Mouse (Mus musculus) thymus, adult 2 months (tissue): ENCODE data around the gene Slc13a5. TPM values are rescaled to one million over a fixed set of nuclear protein-coding genes. Genes with fewer than 3 reads are reported as not detected.

Experiments
- DNase-seq: peaks from one replicate; pipeline ENCODE4 v3.0.0; 2021
- H3K27ac ChIP-seq: fragments of 200-500 bp; 2 replicates; pipeline ENCODE4 v1.5.1; 2012; ENCODE audit warnings: low read length, control low read depth; ENCODE audit not compliant: control insufficient read depth, insufficient read depth
- H3K27me3 ChIP-seq: fragments of 200-500 bp; 2 replicates; pipeline ENCODE4 v1.6.1; 2012; ENCODE audit warnings: mild to moderate bottlenecking, low read length, moderate library complexity, mixed read lengths; ENCODE audit not compliant: control insufficient read depth, insufficient read depth
- H3K36me3 ChIP-seq: fragments of 200-500 bp; 2 replicates; pipeline ENCODE4 v1.6.1; 2012; ENCODE audit warnings: mild to moderate bottlenecking, low read length, moderate library complexity; ENCODE audit not compliant: control insufficient read depth, insufficient read depth
- H3K4me1 ChIP-seq: fragments of 200-500 bp; replicated peaks from 2 replicates; pipeline ENCODE4 v1.6.1; 2012; ENCODE audit warnings: low read length; ENCODE audit not compliant: control insufficient read depth, insufficient read depth
- H3K4me3 ChIP-seq: fragments of 200-500 bp; 2 replicates; pipeline ENCODE4 v1.5.1; 2012; ENCODE audit warnings: mild to moderate bottlenecking, low read length, control low read depth, moderate library complexity; ENCODE audit not compliant: control insufficient read depth, insufficient read depth
- CTCF ChIP-seq: fragments of 200-500 bp; IDR thresholded peaks from 2 replicates; pipeline ENCODE4 v1.5.1; 2012; ENCODE audit warnings: mild to moderate bottlenecking, control low read depth, low read length, moderate library complexity, borderline replicate concordance; ENCODE audit not compliant: control insufficient read depth, poor library complexity, insufficient read depth; ENCODE audit errors: extremely low read depth
- POLR2A ChIP-seq: fragments of 200-500 bp; IDR thresholded peaks from 2 replicates; pipeline ENCODE4 v1.6.1; 2012; ENCODE audit warnings: mild to moderate bottlenecking, low read length, control low read depth, moderate library complexity; ENCODE audit not compliant: control insufficient read depth, poor library complexity, insufficient read depth; ENCODE audit errors: extremely low read depth
- WGBS: fragments of 180-500 bp; shearing (Covaris S2); methylation state at CpG from one replicate; pipeline ENCODE4 v1.1.7; 2018; 5-methylcytosine and 5-hydroxymethylcytosine counted together
- polyA plus RNA-seq: library from polyadenylated mRNA; depleted of rRNA; stranded (reverse); fragments of >200 nt; gene quantifications from 2 replicates; pipeline ENCODE4 v1.2.3, GENCODE M21; 2012

The Slc13a5 gene
- polyA plus RNA-seq, 1 experiment = 0.04 TPM

DNA sequence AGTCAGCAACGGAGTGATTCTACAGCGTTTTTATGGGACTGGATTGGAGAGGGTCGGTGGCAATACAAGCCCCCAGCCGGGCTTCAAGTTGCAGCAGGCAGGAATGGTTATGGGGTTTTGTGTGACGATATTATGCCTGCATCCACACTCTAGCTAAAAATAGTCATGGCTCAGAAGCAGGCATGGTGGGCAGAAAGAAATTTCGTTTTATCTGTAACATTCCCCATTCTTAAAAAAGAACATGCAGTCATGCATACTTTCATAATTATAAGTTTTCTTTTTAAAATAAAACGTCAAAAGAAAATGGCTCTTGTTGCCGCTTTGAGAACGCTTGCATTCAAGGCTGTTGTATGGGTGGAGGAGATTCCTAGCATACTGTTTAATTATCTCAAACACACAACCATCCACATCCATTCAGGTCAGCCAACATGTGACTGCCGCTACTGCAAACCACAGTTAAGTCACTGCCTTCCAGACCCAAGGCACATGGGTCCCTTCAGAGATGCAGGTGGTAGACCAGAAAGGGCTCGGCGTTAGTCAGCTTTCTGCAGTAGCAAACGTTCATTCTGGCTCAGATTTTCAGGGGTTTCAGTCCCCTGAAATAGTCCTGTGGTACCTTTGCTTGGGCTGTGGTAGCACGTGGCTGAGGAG is 17.6 kb upstream of the Slc13a5 start:
- no peak overlapping the region for H3K27ac ChIP-seq
- 83% methylated on average over 14 of the region's 14 CpGs for WGBS
- no peaks in the 10 kb centered on the region for H3K36me3 ChIP-seq
- H3K4me1 ChIP-seq = no peaks in the 10 kb centered on the region
- no peak overlapping the region for H3K4me3 ChIP-seq
- DNase-seq = no peak
- TF ChIP-seq CTCF (no peak), POLR2A (no peak)
- no peaks in the 10 kb centered on the region for H3K27me3 ChIP-seq

DNA sequence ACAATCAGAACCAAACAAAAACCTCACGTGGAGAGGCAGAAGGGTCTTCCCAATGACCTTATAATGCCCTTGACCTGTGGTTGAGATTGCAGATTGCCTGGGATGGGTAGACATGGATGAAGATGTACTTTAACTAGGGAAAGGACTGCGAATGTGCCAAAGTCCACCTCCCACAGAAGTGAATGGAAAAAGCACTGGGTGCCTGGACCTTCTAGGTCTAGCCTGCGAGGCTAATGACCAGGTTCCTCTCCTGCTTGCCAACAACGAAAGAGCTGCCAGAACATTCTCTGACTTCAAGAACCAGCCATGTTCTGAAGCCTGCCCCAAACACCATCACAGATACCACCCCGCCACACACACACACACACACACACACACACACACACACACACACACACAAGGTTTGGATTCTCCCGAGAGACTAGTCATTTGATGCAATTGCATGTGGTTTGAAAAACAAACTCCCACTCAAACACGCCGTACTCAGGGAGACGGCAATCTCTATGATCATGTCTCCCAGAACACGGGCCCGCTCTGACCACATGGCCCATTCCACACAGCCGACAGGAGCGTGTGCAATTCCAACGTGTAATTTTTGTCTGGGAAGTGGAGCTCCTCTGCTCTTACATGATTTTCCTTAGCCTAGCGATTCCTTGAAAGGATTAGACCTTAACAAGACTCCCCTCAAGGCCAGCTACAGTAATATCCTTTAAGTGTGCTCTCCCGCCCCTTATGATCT is 16.6 kb upstream of the Slc13a5 start:
- Histone ChIP-seq H3K4me1 (no peaks in the 10 kb centered on the region), H3K4me3 (no peak overlapping the region)

DNA sequence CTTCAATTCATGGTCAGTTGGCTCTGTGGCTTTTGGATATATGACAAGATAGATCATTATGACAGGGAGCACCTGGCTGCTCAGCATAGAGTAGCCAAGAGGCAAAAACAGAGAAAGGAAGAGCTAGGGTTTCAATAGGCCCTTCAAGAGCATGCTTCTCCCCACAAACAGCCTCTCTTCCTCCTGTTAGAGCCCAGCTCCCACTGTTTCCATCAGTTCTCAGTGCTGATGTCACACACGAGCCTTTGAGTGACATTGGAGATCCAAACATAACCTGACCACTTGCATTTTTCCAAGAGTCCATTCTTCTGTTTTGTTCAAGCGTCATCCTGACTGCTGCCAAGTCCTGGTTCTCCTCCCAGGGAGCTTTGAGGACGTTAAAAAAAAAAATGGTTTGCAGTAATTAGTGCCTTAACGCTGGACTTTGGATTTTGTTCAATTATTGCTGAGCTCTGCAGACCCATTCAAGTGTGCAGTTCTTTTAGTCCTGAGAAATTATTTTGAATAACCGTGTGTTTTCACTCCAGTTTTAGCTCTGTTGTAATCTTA is 14.9 kb upstream of the Slc13a5 start:
- Histone ChIP-seq H3K27ac (no peak overlapping the region), H3K27me3 (no peaks in the 10 kb centered on the region), H3K4me3 (no peak overlapping the region), H3K4me1 (no peaks in the 10 kb centered on the region), H3K36me3 (no peaks in the 10 kb centered on the region)
- no peak for DNase-seq
- no peak for TF ChIP-seq CTCF
- TF ChIP-seq POLR2A = no peak
- 78% methylated on average over 5 of the region's 5 CpGs for WGBS

More for the DNA sequence above, 16.6 kb upstream of the Slc13a5 start:
- Histone ChIP-seq H3K27ac (no peak overlapping the region), H3K36me3 (no peaks in the 10 kb centered on the region), H3K27me3 (no peaks in the 10 kb centered on the region)
- DNase-seq = no peak
- TF ChIP-seq POLR2A (no peak), CTCF (no peak)
- WGBS = 92% methylated on average over 16 of the region's 16 CpGs

DNA sequence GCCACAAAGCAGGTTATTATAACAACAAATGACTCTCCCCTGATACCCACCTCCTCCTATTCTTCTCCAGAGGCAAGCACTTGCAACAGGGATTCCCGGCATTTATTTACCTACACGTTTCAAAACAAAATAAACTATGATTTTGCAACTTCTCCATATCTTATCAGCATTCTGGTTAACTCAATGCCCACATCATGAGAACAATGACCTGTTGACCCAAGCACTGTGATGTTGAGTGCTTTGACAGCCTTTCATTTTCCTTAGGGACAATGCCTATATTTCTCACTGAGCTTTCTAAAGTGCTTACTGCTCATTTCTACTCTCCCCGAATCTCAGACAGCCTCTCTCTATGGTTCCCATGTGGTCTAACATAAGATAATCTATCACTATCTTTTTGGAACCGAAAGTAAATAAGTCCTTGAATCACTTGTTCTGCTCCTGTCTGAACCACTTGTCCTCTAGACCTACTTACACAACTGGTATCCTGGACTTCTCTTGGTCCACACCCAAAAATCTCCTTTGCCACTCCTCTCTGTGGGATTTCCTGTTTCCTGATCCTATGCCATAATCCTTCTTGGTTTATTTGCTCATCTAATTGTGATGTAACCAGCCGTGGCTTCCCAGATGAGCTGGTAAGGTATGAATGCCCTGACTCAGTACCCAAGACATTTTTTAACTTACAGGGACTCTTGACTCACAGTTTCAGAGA is 14.3 kb upstream of the Slc13a5 start:
- 88% methylated on average over 5 of the region's 5 CpGs for WGBS
- Histone ChIP-seq H3K27me3 (no peaks in the 10 kb centered on the region), H3K4me1 (no peaks in the 10 kb centered on the region), H3K36me3 (no peaks in the 10 kb centered on the region), H3K4me3 (no peak overlapping the region), H3K27ac (no peak overlapping the region)
- TF ChIP-seq POLR2A = no peak
- DNase-seq = no peak

DNA sequence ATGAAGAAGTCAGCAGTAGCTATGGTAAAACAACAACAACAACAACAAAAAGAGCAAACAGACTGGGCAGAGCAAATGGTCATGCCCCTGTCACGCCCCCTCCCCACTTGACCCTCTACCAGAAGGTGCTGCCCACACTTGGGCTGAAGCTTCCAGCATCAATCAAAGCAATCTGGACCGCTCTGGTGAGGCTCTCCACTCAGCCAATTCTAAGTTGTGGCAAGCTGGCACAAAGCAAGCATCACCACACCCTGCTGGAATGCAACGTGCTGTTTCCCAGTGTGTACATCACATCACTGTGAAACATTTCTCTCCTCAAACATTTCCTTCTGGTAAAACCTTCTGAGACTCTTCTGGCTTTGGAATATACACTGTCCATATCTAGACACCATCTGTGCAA is 6.3 kb upstream of the Slc13a5 start:
- H3K27me3 ChIP-seq = no peaks in the 10 kb centered on the region
- H3K4me1 ChIP-seq = no peaks in the 10 kb centered on the region
- H3K36me3 ChIP-seq = no peaks in the 10 kb centered on the region
- no peak overlapping the region for H3K27ac ChIP-seq
- H3K4me3 ChIP-seq = no peak overlapping the region
- no peak for TF ChIP-seq POLR2A
- no peak for TF ChIP-seq CTCF
- 76% methylated on average over 3 of the region's 3 CpGs for WGBS
- no peak for DNase-seq

DNA sequence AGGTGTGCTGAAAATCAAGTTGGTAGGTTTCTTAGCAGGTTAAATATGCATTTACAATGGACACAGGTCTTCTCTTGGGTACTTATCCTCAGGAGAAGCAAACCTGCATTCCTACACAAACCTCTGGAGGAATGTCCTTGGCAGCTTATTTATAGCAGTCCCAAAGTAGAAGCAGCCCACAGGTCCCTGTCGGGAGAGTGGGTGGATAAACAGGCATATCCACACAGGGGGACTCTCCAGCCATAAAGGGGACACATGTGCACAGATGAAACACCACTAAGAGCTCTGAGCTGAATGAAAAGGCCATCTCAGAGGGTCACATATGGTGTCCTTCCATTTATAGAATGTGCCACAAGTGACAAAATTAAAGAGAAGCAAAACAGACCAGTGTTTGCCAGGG is 4.7 kb upstream of the Slc13a5 start:
- no peak for DNase-seq
- 63% methylated on average over 1 of the region's 1 CpGs for whole genome bisulfite sequencing
- H3K27me3 ChIP-seq = peaks cover 6% of the 10 kb centered on the region; the same call in 1 of the 2 replicates
- H3K4me1 ChIP-seq = 0 out of 2 replicates have a peak, but pooled peaks cover under 1% of the 10 kb centered on the region
- no peaks in the 10 kb centered on the region for H3K36me3 ChIP-seq
- TF ChIP-seq CTCF = no peak
- no peak for TF ChIP-seq POLR2A
- H3K27ac ChIP-seq = no peak overlapping the region
- H3K4me3 ChIP-seq = no peak overlapping the region
